Mouse (Mus musculus) gastrocnemius, adult 2 months (tissue): ENCODE measurements around the gene Itpr1. TPM values are rescaled to one million over a fixed set of nuclear protein-coding genes. Genes with fewer than 3 reads are reported as not detected.

Experiments
- DNase-seq: peaks from one replicate; pipeline ENCODE4 v3.0.0; 2022
- H3K27ac ChIP-seq: fragments of 200-600 bp; 2 replicates; pipeline ENCODE4 v1.8.1; 2022; ENCODE audit warnings: mild to moderate bottlenecking
- H3K4me3 ChIP-seq: fragments of 200-600 bp; 2 replicates; pipeline ENCODE4 v1.8.1; 2022; ENCODE audit warnings: mild to moderate bottlenecking, moderate library complexity
- CTCF ChIP-seq: fragments of 200-600 bp; IDR thresholded peaks from 2 replicates; pipeline ENCODE4 v1.8.1; 2022; ENCODE audit warnings: antibody characterized with exemption, mild to moderate bottlenecking, moderate library complexity
- intact Hi-C: fragments of 180-260 bp; cut with DNase I; formaldehyde crosslinking; loops from one replicate; pipeline ENCODE4 v1.15.1; 2025
- microRNA-seq: library from miRNA; unstranded; fragments of <30 nt; microRNA quantifications from one replicate; pipeline ENCODE4 v1.2.0, GENCODE M21; 2021
- total RNA-seq, 2 experiments: library from RNA; stranded (reverse); gene quantifications; 2 replicates each; pipeline ENCODE4 v1.2.3; 2021

Itpr1 gene
- total RNA-seq, 2 experiments from 2014 or later: 14.1 to 21.3 TPM

GRCm38 (mm10) chr6:108599317-108599716, 386.4 kb downstream of the Itpr1 start:
- no peak for DNase-seq
- intact Hi-C loops: no loop called here
- no peak overlapping the region for H3K27ac ChIP-seq
- no peak for TF ChIP-seq CTCF
- H3K4me3 ChIP-seq: no peak overlapping the region

Small RNA genes within 50 kb of the gene (microRNA-seq; reads per million reads assigned to microRNA genes)
- not detected for gene Mir7661

Other genes starting within 250 kb of the Itpr1 start
- gene Setmar, start 148.1 kb upstream of the Itpr1 start, total RNA-seq: 1 to 10 TPM; 4.3 to 5.2 TPM
- 1 to 10 TPM; 7.4 to 9.4 TPM for gene Sumf1, start 27.5 kb upstream of the Itpr1 start, total RNA-seq